Mouse (Mus musculus): ENCODE results near the gene Smarcd3. TPM values are rescaled to one million over a fixed set of nuclear protein-coding genes. Genes with fewer than 3 reads are reported as not detected.

Gene Smarcd3
- polyA plus RNA-seq, 1 experiment: 2.5 TPM

DNA sequence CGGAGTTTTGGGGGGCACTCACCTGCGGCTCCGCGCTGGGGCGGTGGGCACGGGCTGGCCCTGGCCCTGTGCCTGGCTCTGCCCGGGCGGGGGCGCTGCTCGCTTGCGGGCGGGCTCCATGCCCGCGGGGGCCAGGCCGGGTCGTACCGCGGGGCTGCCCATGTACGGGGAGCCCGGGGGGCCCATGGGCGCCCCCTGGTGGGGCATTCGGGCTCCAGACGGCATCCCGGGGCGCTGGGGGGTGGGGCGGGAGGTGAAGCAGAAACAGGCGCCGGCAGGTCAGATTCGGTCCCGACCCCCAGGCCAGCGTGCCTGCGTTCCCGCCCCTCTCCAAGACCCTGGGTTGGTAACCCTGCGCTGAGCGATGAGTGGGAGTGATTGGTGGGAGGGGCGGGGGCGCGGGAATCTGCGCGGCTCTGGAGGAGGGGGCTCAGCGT is 25.6 kb downstream of the Smarcd3 start:
- Histone ChIP-seq H3K4me3 (ENCODE audit: extremely low read depth, insufficient read depth, insufficient read length) (peak overlapping the region; percentile 38; the same call in 1 of the 2 replicates), H3K36me3 (ENCODE audit: control insufficient read depth, insufficient read depth, low read length) (no peaks in the 10 kb centered on the region), H3K27me3 (ENCODE audit: control insufficient read depth, insufficient read depth, low read length) (peaks cover 17% of the 10 kb centered on the region), H3K27ac (ENCODE audit: insufficient read depth, low read length) (no peak overlapping the region), H3K4me1 (ENCODE audit: control insufficient read depth, insufficient read depth, insufficient read length) (peaks cover 22% of the 10 kb centered on the region)
- peak in 1 of 2 experiments; percentile 50 for DNase-seq (ENCODE audit: low read depth in 1 of 2, low spot score in 2 of 2)
- WGBS: 3% methylated on average over 41 of the region's 41 CpGs
- TF ChIP-seq CTCF (IDR thresholded peaks at IDR 0.05; ENCODE audit: extremely low read depth, insufficient read depth, insufficient read length, insufficient replicate concordance): peak; percentile 40; the same call in 1 of the 2 replicates
- no peak for TF ChIP-seq POLR2A (IDR thresholded peaks at IDR 0.05; ENCODE audit: low read depth, low read length)

DNA sequence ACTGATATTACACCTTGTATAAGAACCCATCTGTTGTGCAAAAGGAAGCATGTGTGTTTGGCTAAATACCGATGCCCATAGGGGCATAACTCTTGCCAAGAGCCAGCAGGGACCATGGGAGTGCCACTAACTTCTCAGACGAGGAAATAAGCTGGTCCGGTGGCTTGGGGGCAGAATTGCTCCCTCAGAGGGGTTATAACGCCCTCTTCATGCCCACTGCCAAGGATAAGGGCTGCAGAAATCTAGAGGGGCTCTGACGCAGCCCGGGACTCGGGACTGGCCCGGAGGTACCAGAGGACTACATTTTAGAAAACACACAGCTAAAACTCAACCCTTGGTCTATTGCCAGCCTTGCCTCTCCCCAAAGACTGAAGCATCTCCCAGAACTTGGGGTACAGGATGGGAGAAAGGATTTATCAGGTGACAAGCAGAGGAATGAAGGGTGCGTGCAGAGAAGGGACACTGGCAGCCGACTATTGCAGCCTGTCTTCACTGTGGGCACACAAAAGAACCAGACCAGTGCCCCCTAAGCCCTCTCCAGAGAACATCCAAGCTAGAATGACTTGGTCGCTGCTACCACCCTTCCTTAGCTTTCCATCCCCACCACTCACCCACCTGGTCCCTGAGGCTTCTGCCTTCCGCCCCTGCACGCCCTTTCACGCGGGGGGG is 26.2 kb downstream of the Smarcd3 start:
- peaks cover 17% of the 10 kb centered on the region for H3K27me3 ChIP-seq (ENCODE audit: control insufficient read depth, insufficient read depth, low read length)
- TF ChIP-seq CTCF (IDR thresholded peaks at IDR 0.05; ENCODE audit: extremely low read depth, insufficient read depth, insufficient read length, insufficient replicate concordance) (no peak), POLR2A (IDR thresholded peaks at IDR 0.05; ENCODE audit: low read depth, low read length) (no peak)
- peaks cover 22% of the 10 kb centered on the region for H3K4me1 ChIP-seq (ENCODE audit: control insufficient read depth, insufficient read depth, insufficient read length)
- no peak for DNase-seq (ENCODE audit: low read depth in 1 of 2, low spot score in 2 of 2)
- peak overlapping the region; percentile 38; the same call in 1 of the 2 replicates for H3K4me3 ChIP-seq (ENCODE audit: extremely low read depth, insufficient read depth, insufficient read length)
- H3K27ac ChIP-seq (ENCODE audit: insufficient read depth, low read length): no peak overlapping the region
- WGBS: 28% methylated on average over 15 of the region's 15 CpGs
- H3K36me3 ChIP-seq (ENCODE audit: control insufficient read depth, insufficient read depth, low read length): no peaks in the 10 kb centered on the region

DNA sequence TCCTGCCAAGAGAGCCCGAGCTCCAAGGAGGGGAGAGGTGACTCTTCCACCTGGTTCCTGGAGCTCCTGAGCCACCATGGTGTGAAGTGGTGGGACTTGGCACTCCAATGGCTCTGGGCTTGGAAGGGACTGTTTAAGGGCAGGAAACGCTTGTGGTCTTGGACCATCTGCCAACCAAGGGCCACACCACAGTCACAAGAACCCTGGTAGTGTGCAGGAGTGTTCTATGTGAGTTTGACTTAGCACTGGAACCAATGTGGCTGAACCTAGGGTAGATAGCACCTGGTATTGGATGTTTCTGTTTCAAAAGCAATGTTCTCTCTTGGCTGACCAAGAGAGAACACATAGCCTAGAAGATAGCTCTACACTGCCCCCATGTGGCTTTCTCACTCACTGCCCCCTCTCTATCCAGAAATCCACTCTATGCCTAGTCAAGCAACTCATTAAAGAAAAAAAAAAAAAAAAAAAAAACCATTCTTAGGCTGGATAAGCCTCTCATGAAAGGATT is 26.9 kb downstream of the Smarcd3 start:
- Histone ChIP-seq H3K4me3 (ENCODE audit: extremely low read depth, insufficient read depth, insufficient read length) (peak overlapping the region; percentile 53; the same call in 1 of the 2 replicates), H3K36me3 (ENCODE audit: control insufficient read depth, insufficient read depth, low read length) (no peaks in the 10 kb centered on the region), H3K27me3 (ENCODE audit: control insufficient read depth, insufficient read depth, low read length) (peaks cover 15% of the 10 kb centered on the region), H3K4me1 (ENCODE audit: control insufficient read depth, insufficient read depth, insufficient read length) (peaks cover 19% of the 10 kb centered on the region), H3K27ac (ENCODE audit: insufficient read depth, low read length) (peak overlapping the region; percentile 44)
- WGBS: 21% methylated on average over 2 of the region's 2 CpGs
- peak; percentile 68 to 78 for DNase-seq (ENCODE audit: low read depth in 1 of 2, low spot score in 2 of 2)
- TF ChIP-seq CTCF (IDR thresholded peaks at IDR 0.05; ENCODE audit: extremely low read depth, insufficient read depth, insufficient read length, insufficient replicate concordance): peak; percentile 50; the same call in 1 of the 2 replicates
- TF ChIP-seq POLR2A (IDR thresholded peaks at IDR 0.05; ENCODE audit: low read depth, low read length): no peak

DNA sequence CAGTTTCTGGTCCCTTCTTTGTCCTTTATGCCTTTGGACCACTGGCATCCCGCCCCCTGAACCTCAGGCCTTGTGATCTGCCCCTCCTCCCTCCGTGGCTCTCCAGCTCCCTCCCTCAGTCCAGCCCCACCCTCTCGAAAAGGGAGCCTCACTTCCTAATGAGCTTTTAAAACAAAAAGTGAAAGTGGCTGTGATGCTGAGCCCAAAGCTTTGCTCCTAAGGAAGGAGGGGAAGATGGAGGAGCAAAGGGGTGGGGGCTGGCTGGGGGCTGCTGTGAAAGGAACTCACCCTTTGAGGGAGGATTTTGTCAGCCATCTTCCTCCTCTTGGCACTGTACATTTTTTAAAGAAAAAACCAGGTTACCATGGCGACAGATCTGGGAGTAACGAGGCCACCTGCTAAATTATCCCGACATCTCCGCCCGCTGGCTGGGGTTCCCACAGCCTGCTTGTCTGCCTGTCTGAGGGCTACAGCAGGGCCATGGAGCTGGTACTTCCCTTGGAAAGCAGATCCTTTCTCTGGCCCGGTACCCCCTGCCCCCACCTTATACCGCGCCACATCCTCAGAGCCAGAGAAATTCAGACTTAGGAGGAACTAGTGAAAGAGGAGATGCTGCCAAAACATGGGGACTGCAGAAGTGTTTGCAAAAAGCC is 27.6 kb downstream of the Smarcd3 start:
- 5% methylated on average over 11 of the region's 11 CpGs for WGBS
- no peaks in the 10 kb centered on the region for H3K36me3 ChIP-seq (ENCODE audit: control insufficient read depth, insufficient read depth, low read length)
- no peak for TF ChIP-seq CTCF (IDR thresholded peaks at IDR 0.05; ENCODE audit: extremely low read depth, insufficient read depth, insufficient read length, insufficient replicate concordance)
- no peak; the same call in 1 of the 2 replicates for TF ChIP-seq POLR2A (IDR thresholded peaks at IDR 0.05; ENCODE audit: low read depth, low read length)
- H3K4me1 ChIP-seq (ENCODE audit: control insufficient read depth, insufficient read depth, insufficient read length): peaks cover 19% of the 10 kb centered on the region
- peak overlapping the region; percentile 44 for H3K27ac ChIP-seq (ENCODE audit: insufficient read depth, low read length)
- DNase-seq (ENCODE audit: low read depth in 1 of 2, low spot score in 2 of 2): peak in 1 of 2 experiments; percentile 43
- H3K27me3 ChIP-seq (ENCODE audit: control insufficient read depth, insufficient read depth, low read length): peaks cover 11% of the 10 kb centered on the region
- peak overlapping the region; percentile 53 for H3K4me3 ChIP-seq (ENCODE audit: extremely low read depth, insufficient read depth, insufficient read length)

DNA sequence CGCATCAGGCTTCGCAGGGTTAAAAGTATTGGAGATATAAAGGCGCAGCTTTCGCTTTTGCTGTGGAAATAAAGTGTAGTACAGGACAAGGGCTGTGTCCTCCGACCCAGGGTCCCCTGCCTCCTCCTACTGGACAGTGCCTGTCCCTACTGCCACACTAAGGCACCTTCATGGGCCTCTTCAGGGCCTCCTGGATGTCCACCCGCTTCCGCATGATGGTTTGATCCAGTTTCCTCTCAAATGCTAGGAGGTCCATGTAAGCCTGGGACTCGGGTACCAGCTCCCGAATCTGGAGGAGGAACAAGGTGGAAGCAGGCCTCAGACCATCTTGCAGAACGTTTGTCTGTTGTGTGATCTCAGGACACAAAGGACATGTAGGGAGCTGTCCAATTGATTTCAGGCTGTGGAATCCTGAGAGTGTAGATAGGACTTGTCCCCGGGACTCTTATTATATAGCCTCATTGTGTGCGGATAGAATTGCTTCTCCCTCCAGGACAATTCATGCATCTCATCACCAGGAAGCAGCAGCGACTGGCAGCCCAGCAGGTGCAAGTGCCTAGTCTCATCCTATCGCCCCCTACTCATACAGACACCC is 28.3 kb downstream of the Smarcd3 start:
- Histone ChIP-seq H3K4me1 (ENCODE audit: control insufficient read depth, insufficient read depth, insufficient read length) (peaks cover 16% of the 10 kb centered on the region), H3K27me3 (ENCODE audit: control insufficient read depth, insufficient read depth, low read length) (peaks cover 7% of the 10 kb centered on the region), H3K36me3 (ENCODE audit: control insufficient read depth, insufficient read depth, low read length) (peaks cover 4% of the 10 kb centered on the region; the same call in 1 of the 2 replicates), H3K27ac (ENCODE audit: insufficient read depth, low read length) (no peak overlapping the region), H3K4me3 (ENCODE audit: extremely low read depth, insufficient read depth, insufficient read length) (no peak overlapping the region)
- DNase-seq (ENCODE audit: low read depth in 1 of 2, low spot score in 2 of 2): no peak
- WGBS: 85% methylated on average over 14 of the region's 14 CpGs
- TF ChIP-seq CTCF (IDR thresholded peaks at IDR 0.05; ENCODE audit: extremely low read depth, insufficient read depth, insufficient read length, insufficient replicate concordance): no peak

DNA sequence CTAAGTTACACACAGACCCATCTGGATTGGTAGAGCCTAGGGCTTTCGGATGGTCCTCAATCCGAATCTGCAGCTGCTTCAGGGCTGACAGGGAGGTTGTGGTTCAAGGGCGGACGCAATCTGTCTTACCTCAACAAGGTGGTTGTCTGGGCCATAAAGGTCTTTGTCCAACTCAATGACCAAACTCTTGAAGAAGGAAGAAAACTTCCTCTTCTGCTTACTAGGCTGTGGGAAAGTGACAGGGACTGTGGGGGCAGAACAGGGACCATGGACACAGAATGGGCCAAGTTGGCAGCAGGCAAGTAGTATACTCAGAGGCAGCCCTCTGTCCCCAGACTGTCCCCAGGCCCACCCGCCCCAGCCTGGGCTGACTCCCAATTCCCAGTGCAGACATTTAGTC is 28.9 kb downstream of the Smarcd3 start:
- no peak for DNase-seq (ENCODE audit: low read depth in 1 of 2, low spot score in 2 of 2)
- no peak overlapping the region for H3K4me3 ChIP-seq (ENCODE audit: extremely low read depth, insufficient read depth, insufficient read length)
- no peak overlapping the region for H3K27ac ChIP-seq (ENCODE audit: insufficient read depth, low read length)
- peaks cover 16% of the 10 kb centered on the region for H3K4me1 ChIP-seq (ENCODE audit: control insufficient read depth, insufficient read depth, insufficient read length)
- H3K36me3 ChIP-seq (ENCODE audit: control insufficient read depth, insufficient read depth, low read length): peaks cover 4% of the 10 kb centered on the region; the same call in 1 of the 2 replicates
- WGBS: 90% methylated on average over 5 of the region's 5 CpGs
- no peak for TF ChIP-seq CTCF (IDR thresholded peaks at IDR 0.05; ENCODE audit: extremely low read depth, insufficient read depth, insufficient read length, insufficient replicate concordance)
- TF ChIP-seq POLR2A (IDR thresholded peaks at IDR 0.05; ENCODE audit: low read depth, low read length): no peak
- H3K27me3 ChIP-seq (ENCODE audit: control insufficient read depth, insufficient read depth, low read length): peaks cover 7% of the 10 kb centered on the region

Measured in spleen, adult 2 months (tissue).